Mouse (Mus musculus): ENCODE data around the gene Phf11c. TPM values are rescaled to one million over a fixed set of nuclear protein-coding genes. Genes with fewer than 3 reads are reported as not detected.
"Not testable (repeated sequence)": the region's sequence is repeated elsewhere in the genome, so short reads cannot be mapped to it uniquely, and the experiment has no call there.

Gene Phf11c
- under 1 TPM; 0.14 to 0.48 TPM for total RNA-seq (2021)

GRCm38 (mm10) chr14:59395281-59395680 is at the start of gene Phf11c:
TSS of gene Phf11c (minus strand) at chr14:59395381.
- intact Hi-C loops (cut with DNase I) = no loop called here
- DNase-seq = no peak

DNA sequence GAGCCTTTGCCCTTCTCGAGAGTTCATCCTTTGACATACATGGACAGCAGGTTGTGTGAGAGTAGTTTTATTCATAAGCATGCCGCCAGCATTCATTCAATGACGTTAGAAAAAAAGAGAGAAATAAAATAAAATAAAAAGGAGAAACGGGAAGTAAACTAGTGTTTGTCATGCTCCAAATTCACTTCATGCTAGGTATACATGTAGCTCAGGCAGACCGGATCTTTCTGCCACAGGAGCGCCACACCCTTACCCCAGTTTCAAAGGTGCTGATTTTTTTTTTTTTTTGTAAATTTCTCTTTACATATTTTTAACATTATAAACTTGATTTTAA is 46.3 kb upstream of the Phf11c start:
- intact Hi-C loops (cut with DNase I) = no loop called here

DNA sequence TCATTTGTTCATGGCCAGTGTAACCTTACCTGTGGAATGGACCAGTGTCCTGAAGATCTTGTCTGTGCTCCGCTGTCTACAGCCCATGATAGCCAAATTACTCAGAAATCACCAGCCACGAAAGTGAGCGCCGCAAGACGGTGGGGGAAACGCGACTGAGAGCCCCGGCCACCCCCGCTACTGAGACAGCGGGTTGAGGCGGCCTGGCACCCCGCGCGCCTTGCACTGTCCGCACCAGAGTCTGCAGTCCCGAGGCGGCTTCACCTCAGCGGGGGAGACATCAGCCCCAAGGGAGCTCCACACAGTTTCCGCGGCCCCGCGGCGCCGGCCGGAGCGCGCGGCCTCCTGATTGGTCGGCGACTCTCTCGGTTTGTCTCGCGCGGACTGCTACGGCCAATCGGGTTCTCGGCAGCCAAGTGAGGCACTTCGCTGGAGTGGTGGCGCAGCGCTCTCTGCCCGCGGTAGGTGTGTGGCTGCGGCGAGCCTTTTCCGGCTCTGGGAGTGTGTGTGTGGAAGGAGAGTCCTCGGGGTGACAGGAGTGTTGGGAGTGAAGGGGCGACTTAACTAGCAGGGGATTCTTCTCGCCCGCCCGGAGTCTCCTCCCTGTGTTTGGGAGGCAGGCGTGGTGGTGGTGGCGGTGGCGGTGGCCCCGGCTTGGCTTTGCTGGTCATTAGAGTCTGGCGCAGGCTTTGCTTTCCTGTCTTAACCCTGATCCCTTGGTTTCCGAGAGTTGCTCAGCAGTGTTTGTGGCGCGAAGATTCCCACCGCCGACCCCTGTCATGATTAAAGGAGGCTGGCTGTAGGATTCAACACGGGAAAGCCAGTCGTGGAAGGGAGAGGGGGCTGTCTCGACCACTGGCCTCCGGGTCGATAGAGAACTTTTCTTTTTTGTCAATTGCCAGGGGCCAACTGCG is 45.6 kb upstream of the Phf11c start, which contains the start of the genes Setdb2 and Cab39l:
Gene Setdb2, minus strand, starts transcription at position 327 of the 914 bp plus-strand sequence.
Gene Cab39l, plus strand, starts transcription at position 415 of the 914 bp plus-strand sequence.
- DNase-seq = peak; percentile 92
- intact Hi-C loops (cut with DNase I) = no loop called here

More for the DNA sequence above, 46.3 kb upstream of the Phf11c start:
- no peak for DNase-seq

- intact Hi-C loops (cut with DNase I) = no loop called here
- no peak for DNase-seq
These were observed 44.9 kb upstream of the Phf11c start for GRCm38 (mm10) chr14:59440039-59440438.

DNA sequence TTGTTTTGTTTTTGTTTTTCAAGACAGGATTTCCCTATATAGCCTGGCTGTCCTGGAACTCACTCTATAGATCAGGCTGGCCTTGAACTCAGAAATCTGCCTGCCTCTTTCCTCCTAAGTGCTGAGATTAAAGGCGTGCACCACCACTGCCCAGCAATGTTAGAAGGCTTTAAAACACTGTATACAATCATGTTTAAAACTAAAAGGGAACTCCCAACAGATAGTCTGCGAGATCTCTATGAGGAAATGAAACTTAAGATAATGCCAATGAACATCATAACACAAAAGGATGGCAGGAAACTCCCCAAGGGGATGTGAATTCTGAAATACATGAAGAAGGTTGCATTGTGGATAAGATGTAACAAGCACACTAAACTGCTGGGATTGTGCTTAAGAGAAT is 43.3 kb upstream of the Phf11c start:
- intact Hi-C loops (cut with DNase I) = no loop called here
- DNase-seq = no peak

DNA sequence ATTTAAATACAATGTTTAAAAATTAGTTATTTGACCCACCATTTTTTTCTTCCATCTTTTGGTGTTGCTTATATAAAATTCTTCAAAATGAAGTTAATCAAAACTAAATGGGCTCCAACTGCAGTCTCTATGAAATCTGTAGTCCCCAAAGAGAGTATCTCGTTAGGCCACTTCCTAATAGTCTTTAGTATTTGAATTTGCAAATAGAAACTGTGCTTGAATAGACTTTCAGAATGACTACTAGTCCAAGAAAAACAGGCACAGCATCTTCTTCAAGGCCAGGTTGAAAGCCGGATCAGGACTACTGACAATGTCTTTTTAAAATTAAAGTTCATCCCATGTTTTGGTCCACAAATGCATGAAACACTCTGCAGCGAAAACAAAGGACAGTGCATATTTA is 42.2 kb upstream of the Phf11c start:
- DNase-seq = no peak
- intact Hi-C loops (cut with DNase I) = no loop called here

DNA sequence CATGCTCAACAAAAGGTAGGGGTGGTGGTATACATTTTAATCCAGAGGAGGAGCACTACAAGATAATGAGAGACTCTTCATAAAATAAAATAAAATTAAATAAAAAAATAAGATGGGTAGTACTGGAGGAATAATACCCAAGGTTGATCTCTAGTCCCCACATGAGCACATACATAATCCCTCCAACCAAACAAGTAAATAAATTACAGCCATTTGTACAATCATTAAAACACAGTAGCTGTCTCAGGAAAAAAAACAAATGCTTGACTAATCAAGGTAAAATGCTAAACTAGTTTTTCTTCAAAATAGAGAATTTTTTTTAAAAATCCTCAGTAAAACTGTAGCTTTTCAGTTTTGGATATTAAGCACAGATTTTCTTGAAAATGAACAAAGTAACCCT is 40.0 kb upstream of the Phf11c start:
- intact Hi-C loops (cut with DNase I) = no loop called here
- DNase-seq = no peak

DNA sequence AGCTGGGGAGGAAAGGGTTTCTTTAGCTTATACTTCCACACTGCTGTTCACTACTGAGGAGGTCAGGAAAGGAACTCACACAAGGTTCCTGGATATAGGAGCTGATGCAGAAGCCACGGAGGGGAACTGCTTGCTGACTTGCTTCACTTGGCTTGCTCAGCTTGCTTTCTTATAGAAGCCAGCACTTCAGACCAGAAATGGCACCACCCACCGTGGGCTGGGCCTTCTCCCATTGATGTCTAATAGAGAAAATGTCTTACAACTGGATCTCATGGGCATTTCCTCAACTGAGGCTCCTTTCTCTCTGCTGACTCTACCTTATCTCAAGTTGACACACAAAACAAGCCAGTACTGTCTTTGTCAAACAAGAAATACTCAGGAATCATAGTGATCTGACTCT is 38.7 kb upstream of the Phf11c start:
- intact Hi-C loops (cut with DNase I) = no loop called here
- no peak for DNase-seq

DNA sequence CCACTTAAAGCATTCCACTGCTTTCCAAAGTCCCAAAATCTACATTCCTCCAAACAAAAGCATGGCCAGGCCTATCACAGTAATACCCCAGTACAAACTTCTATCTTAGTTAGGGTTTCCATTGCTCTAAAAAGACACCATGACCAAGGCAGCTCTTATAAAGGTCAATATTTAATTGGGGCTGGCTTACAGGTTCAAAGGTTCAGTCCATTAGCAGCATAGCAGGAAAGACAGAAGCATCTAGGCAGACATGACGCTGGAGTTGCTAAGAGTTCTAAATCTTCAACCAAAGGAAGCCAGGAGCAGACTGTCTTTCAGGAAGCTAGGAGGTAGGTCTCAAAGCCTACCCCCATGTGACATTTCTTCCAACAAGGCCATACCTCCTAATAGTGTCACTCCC is 35.4 kb upstream of the Phf11c start:
- DNase-seq = no peak
- intact Hi-C loops (cut with DNase I) = no loop called here

DNA sequence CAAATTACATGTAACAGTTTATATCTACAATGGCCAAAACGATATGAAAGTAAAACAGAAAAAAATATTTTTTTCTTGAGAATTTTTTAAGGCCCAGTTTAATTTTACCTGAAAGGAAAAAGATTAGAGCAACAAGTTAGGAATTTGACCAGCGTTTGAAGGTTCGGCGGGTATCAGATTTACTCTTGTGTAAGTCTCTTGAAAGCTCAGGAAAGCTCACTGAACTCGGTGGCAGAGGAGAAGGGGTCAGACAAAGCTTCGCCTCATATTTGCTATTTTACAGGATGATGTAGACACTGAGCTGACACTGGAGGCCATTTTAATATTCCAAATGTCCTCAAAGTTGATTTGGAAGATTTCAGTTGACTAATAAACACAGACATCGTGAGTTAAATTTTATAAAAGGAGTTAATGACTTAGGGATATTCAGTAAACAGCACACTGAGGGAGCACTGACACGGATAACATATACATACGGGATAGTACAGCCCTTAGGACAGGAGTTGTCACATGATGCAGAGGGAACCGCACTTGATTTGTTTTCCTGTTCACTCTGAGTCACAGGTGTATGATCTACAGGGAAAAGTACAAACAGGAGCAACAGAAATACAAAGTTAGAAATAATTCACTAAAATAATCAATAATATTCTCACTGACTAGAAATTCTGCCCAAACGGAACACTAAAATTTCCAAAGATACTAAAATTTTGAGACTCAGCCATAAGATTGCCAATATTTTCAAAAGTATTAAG is 27.9 kb upstream of the Phf11c start:
- no peak for DNase-seq
- intact Hi-C loops (cut with DNase I) = no loop called here

GRCm38 (mm10) chr14:59418171-59418570 is 23.0 kb upstream of the Phf11c start:
- DNase-seq = no peak
- intact Hi-C loops (cut with DNase I) = no loop called here

- intact Hi-C loops (cut with DNase I); DNase-seq: not testable (repeated sequence)
These were observed 19.8 kb upstream of the Phf11c start for GRCm38 (mm10) chr14:59414979-59415378.

- DNase-seq = no peak
- intact Hi-C loops (cut with DNase I) = no loop called here
These were observed 1.8 kb upstream of the Phf11c start for GRCm38 (mm10) chr14:59396999-59397398.

GRCm38 (mm10) chr14:59390181-59390580 is 5.0 kb downstream of the Phf11c start:
- DNase-seq; intact Hi-C loops (cut with DNase I): not testable (repeated sequence)

GRCm38 (mm10) chr14:59389532-59389931 is 5.6 kb downstream of the Phf11c start:
- intact Hi-C loops (cut with DNase I) = loop anchor here (10.0 kb wide), 1 partner anchor 165 kb away; no protein-coding TSS in a partner anchor
- no peak for DNase-seq

- DNase-seq = no peak
These were observed 24.7 kb downstream of the Phf11c start for GRCm38 (mm10) chr14:59370348-59371068.

DNA sequence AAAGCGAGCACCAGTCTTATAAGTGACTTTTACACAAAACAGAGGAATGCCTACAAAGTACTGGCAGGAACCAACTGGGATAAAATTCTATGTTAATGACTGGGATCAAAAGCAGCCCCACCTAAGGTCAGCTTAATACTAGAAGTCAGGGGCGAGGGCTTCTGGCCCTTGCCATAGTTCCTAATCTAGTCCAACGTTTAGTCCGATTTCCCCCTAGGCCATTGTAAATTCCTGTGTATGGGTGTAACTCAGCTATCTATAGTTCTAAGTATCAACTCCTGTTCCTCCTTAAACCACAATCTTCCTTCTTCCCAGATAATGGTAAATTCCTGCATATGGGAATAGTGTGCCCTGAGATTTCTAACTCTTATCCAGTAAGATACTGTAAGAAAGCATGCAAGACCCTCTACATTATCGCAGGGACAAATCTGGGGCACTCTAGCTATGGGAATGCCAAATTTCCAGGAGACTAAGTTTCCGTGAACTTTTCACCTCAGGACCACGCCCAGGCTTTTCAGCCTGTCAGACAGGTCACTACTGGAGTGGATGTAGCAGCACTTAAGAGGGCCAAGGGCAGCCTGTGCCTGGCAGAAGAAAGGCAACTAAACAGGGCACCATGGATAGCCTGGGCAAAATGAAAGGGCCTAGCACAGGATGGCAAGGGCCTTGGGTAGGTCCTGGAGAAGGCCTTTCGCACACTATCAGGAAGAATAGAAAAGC is 28.6 kb downstream of the Phf11c start:
- intact Hi-C loops (cut with DNase I) = no loop called here
- DNase-seq = no peak

More at GRCm38 (mm10) chr14:59370348-59371068, 24.7 kb downstream of the Phf11c start:
- intact Hi-C loops (cut with DNase I) = no loop called here

DNA sequence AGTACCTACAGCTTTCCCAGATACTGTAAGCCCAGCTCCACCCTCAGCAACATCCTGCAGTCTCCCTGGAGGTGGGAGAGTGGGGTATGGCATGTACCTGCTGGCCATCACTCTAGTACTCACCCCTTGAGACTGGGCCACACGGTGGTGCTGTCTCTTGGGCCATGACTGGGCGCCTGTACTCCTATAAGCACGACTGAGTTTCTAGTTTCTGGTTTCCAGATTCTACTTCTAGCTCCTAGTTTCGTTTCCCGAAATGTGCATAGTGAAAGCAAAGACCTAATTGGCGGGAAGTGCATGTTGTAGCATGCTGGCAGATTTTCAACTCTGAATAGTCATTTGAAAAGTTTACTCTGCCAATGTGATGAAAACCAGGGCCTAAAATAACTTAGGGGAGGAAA is 29.9 kb downstream of the Phf11c start, which contains the start of gene Phf11d:
Gene Phf11d, minus strand, starts transcription at position 227 of the 401 bp plus-strand sequence.
- intact Hi-C loops (cut with DNase I) = no loop called here
- DNase-seq = no peak

- DNase-seq; intact Hi-C loops (cut with DNase I): not testable (repeated sequence)
These were observed 54.0 kb downstream of the Phf11c start, which contains the start of gene Phf11b for GRCm38 (mm10) chr14:59341189-59341588. TSS of gene Phf11b (minus strand) at chr14:59341351.

DNA sequence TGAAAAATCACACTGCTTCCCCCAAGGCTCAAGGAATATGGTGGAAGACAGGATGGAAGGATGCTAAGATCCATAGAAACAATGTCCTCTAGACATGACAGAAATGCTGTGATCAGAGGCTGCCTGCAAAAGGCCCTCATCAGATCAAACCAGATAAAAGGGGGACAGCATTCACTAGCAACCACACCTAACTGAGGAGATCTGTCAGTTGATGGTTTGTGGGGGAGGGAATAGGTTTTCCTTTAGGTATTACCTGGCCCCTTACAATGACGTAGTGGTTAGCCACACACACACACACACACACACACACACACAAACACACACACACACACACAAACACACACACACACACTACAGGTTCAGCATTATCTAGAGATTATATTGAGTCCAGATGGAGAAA is 55.6 kb downstream of the Phf11c start:
- intact Hi-C loops (cut with DNase I) = no loop called here
- no peak for DNase-seq

All from left cerebral cortex, postnatal 4 days (tissue).